Mouse (Mus musculus) heart, postnatal 0 days (tissue): ENCODE results near the gene Bax.

Source experiments
- CTCF ChIP-seq: IDR thresholded peaks from 2 replicates; pipeline ENCODE4 v1.5.1; 2016; ENCODE audit warnings: antibody characterized with exemption, control low read depth, low read depth
- EP300 ChIP-seq: IDR thresholded peaks from 2 replicates; pipeline ENCODE4 v1.6.1; 2016; ENCODE audit warnings: antibody characterized with exemption, low read depth

DNA sequence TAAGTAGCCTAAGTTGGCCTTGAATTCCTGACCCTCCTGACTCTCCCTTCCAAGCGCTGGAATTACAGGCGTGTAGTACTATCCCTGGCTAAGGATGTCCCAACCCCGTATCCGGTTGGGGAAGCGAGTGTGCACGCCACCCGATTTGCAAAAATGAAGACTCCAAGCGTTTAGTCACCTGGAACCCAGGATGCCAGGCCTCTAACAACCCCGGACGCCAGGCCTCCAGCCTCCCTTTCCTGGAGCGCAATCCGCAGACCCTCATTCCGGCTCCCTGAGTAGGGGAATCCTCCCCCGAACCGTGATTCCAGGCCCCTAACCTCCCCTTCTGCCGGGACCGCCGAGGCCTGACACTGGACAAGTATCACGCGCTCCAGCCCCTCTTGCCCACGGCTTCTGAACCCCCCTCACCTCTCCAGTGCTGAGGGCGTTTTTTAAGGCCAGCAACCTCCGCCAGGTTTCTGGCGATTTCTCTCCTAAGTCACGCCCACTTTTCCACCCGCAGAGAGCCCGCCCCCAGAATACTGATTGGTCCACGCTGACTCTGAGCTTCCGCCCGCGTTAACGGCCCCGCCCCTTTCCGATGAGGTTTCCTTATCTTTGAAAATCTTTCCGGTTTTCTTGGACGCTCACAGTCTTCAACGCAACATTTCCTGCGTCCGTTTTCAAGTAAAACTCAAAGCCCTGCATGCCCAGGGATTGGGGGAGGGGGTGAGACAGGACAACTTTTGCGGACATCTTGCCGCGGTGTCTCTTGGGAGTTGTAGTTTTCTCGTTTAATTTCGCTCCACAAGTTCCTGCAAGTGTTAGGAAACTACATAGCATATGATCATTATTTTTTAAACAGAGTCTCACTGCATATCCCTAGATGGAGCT, 43.5 kb upstream of the Bax start, which contains the start of gene Nucb1:
- TF ChIP-seq CTCF (no peak; the same call in 1 of the 2 replicates), EP300 (peak; percentile 85)
